Mouse (Mus musculus) CH12.LX (cell line): ENCODE measurements around the gene Gm35549.

ENCODE experiments used
- CHD2 ChIP-seq: IDR thresholded peaks from 2 replicates; pipeline ENCODE4 v1.6.1; 2011; ENCODE audit warnings: low read length, improper control_type of control experiment
- POLR2AphosphoS2 ChIP-seq: IDR thresholded peaks from 2 replicates; pipeline ENCODE4 v1.6.1; 2011; ENCODE audit warnings: low read depth, low read length, improper control_type of control experiment
- ZNF384 ChIP-seq: IDR thresholded peaks from 2 replicates; pipeline ENCODE4 v1.6.1; 2012; ENCODE audit warnings: low read depth, low read length, improper control_type of control experiment, inconsistent platforms

DNA sequence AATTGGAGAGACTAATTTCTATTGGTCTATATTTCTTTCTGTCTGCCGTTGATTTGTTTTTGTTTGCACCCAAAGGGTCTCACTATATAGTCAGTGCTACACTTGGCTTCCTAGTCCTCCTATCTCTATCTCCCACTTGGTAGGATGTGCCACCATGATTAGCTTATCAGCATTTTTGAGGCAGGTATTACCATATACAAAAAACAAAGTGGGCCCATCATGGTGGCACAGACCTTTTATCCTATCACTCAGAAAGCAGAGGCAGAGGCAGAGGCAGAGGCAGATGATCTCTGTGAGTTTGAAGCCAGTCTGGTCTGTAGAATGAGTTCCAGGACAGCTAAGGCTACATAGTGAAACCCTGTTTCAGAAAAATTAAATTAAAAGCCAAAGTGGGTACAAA lies 57.3 kb downstream of the Gm35549 start:
- no peak for TF ChIP-seq POLR2AphosphoS2
- no peak for TF ChIP-seq ZNF384
- no peak for TF ChIP-seq CHD2
